Mouse (Mus musculus) brain, embryonic 14.5 days (tissue): ENCODE measurements around the gene Adamtsl4. TPM values are rescaled to one million over a fixed set of nuclear protein-coding genes. Genes with fewer than 3 reads are reported as not detected.

Source experiments
- DNase-seq: peaks from one replicate; pipeline ENCODE4 v3.0.0-alpha.2; 2011; ENCODE audit warnings: low read depth
- CTCF ChIP-seq: fragments of 200-500 bp; IDR thresholded peaks from 2 replicates; pipeline ENCODE4 v1.5.1; 2012; ENCODE audit warnings: inconsistent platforms, mild to moderate bottlenecking, moderate library complexity, borderline replicate concordance; ENCODE audit not compliant: insufficient read depth, insufficient read length; ENCODE audit errors: extremely low read depth
- POLR2A ChIP-seq: fragments of 200-500 bp; IDR thresholded peaks from 2 replicates; pipeline ENCODE4 v1.6.1; 2012; ENCODE audit warnings: mild to moderate bottlenecking, inconsistent platforms, borderline replicate concordance; ENCODE audit not compliant: poor library complexity, insufficient read depth, insufficient read length, severe bottlenecking; ENCODE audit errors: extremely low read depth
- polyA plus RNA-seq: library from polyadenylated mRNA; depleted of rRNA; stranded (reverse); fragments of >200 nt; gene quantifications from 2 replicates; pipeline ENCODE4 v1.2.3, GENCODE M21; 2012

Adamtsl4 gene
- polyA plus RNA-seq, 1 experiment = 0.41 TPM

GRCm38 (mm10) chr3:95716075-95716474 lies 28.4 kb upstream of the Adamtsl4 start:
- TF ChIP-seq CTCF (no peak), POLR2A (no peak)
- DNase-seq = no peak

GRCm38 (mm10) chr3:95709967-95710366 lies 22.2 kb upstream of the Adamtsl4 start:
- DNase-seq = no peak
- TF ChIP-seq CTCF = no peak
- no peak for TF ChIP-seq POLR2A

- TF ChIP-seq POLR2A = no peak
- TF ChIP-seq CTCF = no peak
- DNase-seq = no peak
Measured at GRCm38 (mm10) chr3:95709044-95709443, 21.3 kb upstream of the Adamtsl4 start.

- no peak for DNase-seq
- TF ChIP-seq CTCF (no peak), POLR2A (no peak)
Measured at GRCm38 (mm10) chr3:95707497-95707896, 19.8 kb upstream of the Adamtsl4 start.

GRCm38 (mm10) chr3:95706273-95706672 lies 18.6 kb upstream of the Adamtsl4 start:
- TF ChIP-seq POLR2A = no peak
- no peak for TF ChIP-seq CTCF
- no peak for DNase-seq

- no peak for DNase-seq
- no peak for TF ChIP-seq CTCF
- no peak for TF ChIP-seq POLR2A
Measured at GRCm38 (mm10) chr3:95704612-95705011, 16.9 kb upstream of the Adamtsl4 start.

GRCm38 (mm10) chr3:95703276-95703675 lies 15.6 kb upstream of the Adamtsl4 start:
- TF ChIP-seq POLR2A (no peak), CTCF (no peak)
- DNase-seq = no peak

GRCm38 (mm10) chr3:95701877-95702540 lies 14.3 kb upstream of the Adamtsl4 start:
- no peak for TF ChIP-seq CTCF
- TF ChIP-seq POLR2A = no peak
- DNase-seq = peak; percentile 81

GRCm38 (mm10) chr3:95701085-95701484 lies 13.4 kb upstream of the Adamtsl4 start:
- no peak for TF ChIP-seq POLR2A
- no peak for TF ChIP-seq CTCF
- no peak for DNase-seq

- DNase-seq = peak; percentile 9
- no peak for TF ChIP-seq POLR2A
- no peak for TF ChIP-seq CTCF
Measured at GRCm38 (mm10) chr3:95700233-95700681, 12.5 kb upstream of the Adamtsl4 start.

- no peak for TF ChIP-seq POLR2A
- no peak for TF ChIP-seq CTCF
Measured at GRCm38 (mm10) chr3:95698286-95698685, 10.6 kb upstream of the Adamtsl4 start.

GRCm38 (mm10) chr3:95696360-95696759 lies 8.6 kb upstream of the Adamtsl4 start:
- TF ChIP-seq CTCF (no peak), POLR2A (no peak)
- DNase-seq = no peak

More at GRCm38 (mm10) chr3:95698286-95698685, 10.6 kb upstream of the Adamtsl4 start:
- no peak for DNase-seq

- TF ChIP-seq POLR2A (no peak), CTCF (no peak)
Measured at GRCm38 (mm10) chr3:95695796-95696195, 8.1 kb upstream of the Adamtsl4 start.

More at GRCm38 (mm10) chr3:95695796-95696195, 8.1 kb upstream of the Adamtsl4 start:
- DNase-seq = no peak
